Mouse (Mus musculus) urinary bladder, postnatal 25 days (tissue): ENCODE results near the gene Spdye4c.

Experiments used
- DNase-seq: peaks from one replicate; pipeline ENCODE4 v3.0.0; 2022; ENCODE audit warnings: low spot score

The Spdye4c gene

GRCm38 (mm10) chr2:128609286-128609685 is 18.3 kb downstream of the Spdye4c start:
- DNase-seq, result no peak

GRCm38 (mm10) chr2:128611178-128611577 is 20.2 kb downstream of the Spdye4c start:
- DNase-seq, result no peak

GRCm38 (mm10) chr2:128612275-128612674 is 21.3 kb downstream of the Spdye4c start:
- DNase-seq, result no peak

GRCm38 (mm10) chr2:128613365-128613764 is 22.4 kb downstream of the Spdye4c start:
- DNase-seq, result no peak

- no peak for DNase-seq
Observed at GRCm38 (mm10) chr2:128615366-128615765, 24.4 kb downstream of the Spdye4c start.

GRCm38 (mm10) chr2:128620578-128620977 is 29.6 kb downstream of the Spdye4c start:
- no peak for DNase-seq
